Mouse (Mus musculus) liver, postnatal 0 days (tissue): ENCODE results near the gene Nfatc4. TPM values are rescaled to one million over a fixed set of nuclear protein-coding genes. Genes with fewer than 3 reads are reported as not detected.

ENCODE experiments used
- ATAC-seq: fragments of 200-750 bp; cut with Nextera tagmentation; 2 replicates; pipeline ENCODE4 v1.8.0; 2017; ENCODE audit warnings: mild to moderate bottlenecking, moderate library complexity
- DNase-seq: peaks from one replicate; pipeline ENCODE4 v3.0.0-alpha.2; 2016
- H3K27ac ChIP-seq: fragments of 300-500 bp; sonication (generic); 2 replicates; pipeline ENCODE4 v1.5.1; 2014; ENCODE audit warnings: antibody characterized with exemption, moderate library complexity, mild to moderate bottlenecking, low read depth
- H3K27me3 ChIP-seq: fragments of 300-500 bp; sonication (generic); 2 replicates; pipeline ENCODE4 v1.6.1; 2014; ENCODE audit warnings: low read length, control low read depth, mixed read lengths; ENCODE audit not compliant: insufficient read depth
- H3K36me3 ChIP-seq: fragments of 300-500 bp; sonication (generic); replicated peaks from 2 replicates; pipeline ENCODE4 v1.6.1; 2014; ENCODE audit warnings: mild to moderate bottlenecking, control low read depth, low read length, moderate library complexity, mixed read lengths; ENCODE audit not compliant: insufficient read depth
- H3K4me1 ChIP-seq: fragments of 300-500 bp; sonication (generic); 2 replicates; pipeline ENCODE4 v1.6.1; 2014; ENCODE audit warnings: antibody characterized with exemption, mild to moderate bottlenecking, control low read depth; ENCODE audit not compliant: insufficient read depth
- H3K4me2 ChIP-seq: fragments of 300-500 bp; sonication (generic); 2 replicates; pipeline ENCODE4 v1.6.1; 2014; ENCODE audit warnings: low read depth, mild to moderate bottlenecking, low read length, moderate library complexity, mixed read lengths
- H3K4me3 ChIP-seq: fragments of 300-500 bp; sonication (generic); 2 replicates; pipeline ENCODE4 v1.5.1; 2014; ENCODE audit warnings: low read depth, low read length
- H3K9ac ChIP-seq: fragments of 300-500 bp; sonication (generic); replicated peaks from 2 replicates; pipeline ENCODE4 v1.6.1; 2014; ENCODE audit warnings: mild to moderate bottlenecking, moderate library complexity
- H3K9me3 ChIP-seq: fragments of 300-500 bp; sonication (generic); 2 replicates; pipeline ENCODE4 v1.6.1; 2016; ENCODE audit warnings: mild to moderate bottlenecking, control low read depth, low read length, mixed read lengths
- CTCF ChIP-seq: sonication (generic); IDR thresholded peaks from 2 replicates; pipeline ENCODE4 v1.5.1; 2016; ENCODE audit warnings: antibody characterized with exemption, low read depth
- EP300 ChIP-seq: IDR thresholded peaks from 2 replicates; pipeline ENCODE4 v1.6.1; 2016; ENCODE audit warnings: antibody characterized with exemption, low read depth, mild to moderate bottlenecking
- WGBS: fragments of 180-500 bp; shearing (Covaris S2); extraction: QIAGEN DNeasy Blood & Tissue Kit; methylation state at CpG from one replicate; pipeline ENCODE4 v1.1.7; 2014; ENCODE audit not compliant: insufficient replicate concordance; 5-methylcytosine and 5-hydroxymethylcytosine counted together
- polyA plus RNA-seq: library from polyadenylated mRNA; unstranded; fragments of >200 nt; fragmentation: Nextera tagmentation; extraction: Ambion mirVana; gene quantifications from 2 replicates; pipeline ENCODE4 v1.2.1, GENCODE M21; 2015

Nfatc4 gene
- polyA plus RNA-seq = 0.41 and 0.63 TPM in 2 replicates

DNA sequence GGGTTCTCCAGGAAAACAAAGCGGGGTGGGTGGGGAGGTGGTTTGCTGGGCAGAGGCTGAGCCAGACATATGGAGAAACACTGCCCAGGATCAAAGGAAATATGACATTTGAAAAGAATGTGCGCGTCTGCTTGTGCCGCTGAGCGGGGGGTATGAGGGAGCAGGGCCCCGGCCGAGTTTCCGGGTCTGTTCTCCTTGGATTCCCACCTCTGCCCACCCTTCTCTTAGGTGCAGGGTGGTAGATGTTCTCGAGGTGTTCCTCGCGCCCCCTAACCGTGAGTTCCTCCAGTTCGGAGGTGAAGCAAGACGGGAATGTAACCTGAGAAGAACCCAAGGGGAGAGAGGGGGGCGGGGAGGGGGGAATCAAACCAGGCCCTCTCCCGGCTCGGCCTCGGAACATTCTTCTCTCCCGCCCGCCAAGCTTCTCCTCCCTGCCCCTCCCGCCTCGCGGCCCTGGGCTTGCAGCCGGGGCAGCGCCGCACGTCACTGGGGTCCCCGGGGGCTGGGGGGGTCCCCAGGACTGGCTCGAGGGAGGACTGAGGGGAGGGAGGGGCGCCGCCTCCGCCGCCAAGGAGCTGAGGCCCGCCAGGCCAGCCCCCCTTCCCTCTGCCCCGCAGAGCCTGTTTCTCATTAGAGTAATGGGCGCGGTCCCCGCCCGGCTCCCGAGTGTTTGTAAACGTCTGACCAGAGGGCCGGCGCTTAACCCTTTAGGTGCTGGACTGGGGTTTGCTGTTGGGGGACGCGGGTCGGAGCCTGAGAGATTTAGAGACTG lies at the start of gene Nfatc4:
TSS of gene Nfatc4 (plus strand) at position 154 of the 772 bp plus-strand sequence.
- H3K4me2 ChIP-seq = peak within 1 kb of the TSS; percentile 95
- peak; percentile 35 for ATAC-seq
- no peaks in the 10 kb centered on the region for H3K9me3 ChIP-seq
- peak; percentile 49 for DNase-seq
- WGBS = 3% methylated on average over 38 of the region's 46 CpGs
- H3K4me3 ChIP-seq = peak within 1 kb of the TSS; percentile 61
- no peaks in the 10 kb centered on the region for H3K36me3 ChIP-seq
- peak within 1 kb of the TSS; percentile 52; the same call in 1 of the 2 replicates for H3K27ac ChIP-seq
- peak within 1 kb of the TSS; percentile 69 for H3K9ac ChIP-seq
- H3K4me1 ChIP-seq = peaks cover 15% of the 10 kb centered on the region
- no peak for TF ChIP-seq EP300
- TF ChIP-seq CTCF = no peak
- H3K27me3 ChIP-seq = peaks cover 47% of the 10 kb centered on the region

DNA sequence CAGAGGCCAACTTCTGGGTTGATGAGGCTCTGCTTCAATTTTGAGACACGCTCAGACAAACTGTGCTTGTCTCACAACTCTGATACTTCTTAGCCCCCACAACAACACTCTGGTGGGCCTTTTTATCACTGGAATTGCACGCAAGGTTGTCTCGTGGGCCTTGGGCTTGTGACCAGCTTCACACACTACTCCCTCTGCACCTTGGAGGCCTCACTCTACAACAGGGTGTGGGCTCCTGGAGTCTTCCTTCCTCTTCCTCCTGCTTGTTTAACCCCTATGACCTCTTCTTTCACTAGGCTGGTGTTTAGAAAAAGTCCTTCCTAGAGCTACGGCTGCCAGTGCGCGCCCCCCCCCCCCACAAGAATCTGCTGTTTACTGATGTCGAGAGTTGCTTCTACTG lies 46.2 kb upstream of the Nfatc4 start:
- Histone ChIP-seq H3K4me2 (no peak overlapping the region), H3K27ac (no peak overlapping the region), H3K36me3 (no peaks in the 10 kb centered on the region), H3K9me3 (no peaks in the 10 kb centered on the region), H3K9ac (no peak overlapping the region), H3K4me3 (no peak overlapping the region), H3K27me3 (peaks cover 3% of the 10 kb centered on the region; the same call in 1 of the 2 replicates), H3K4me1 (peaks cover 10% of the 10 kb centered on the region; the same call in 1 of the 2 replicates)
- TF ChIP-seq CTCF = no peak
- no peak for TF ChIP-seq EP300
- DNase-seq (no peak), ATAC-seq (no peak)
- 42% methylated on average over 7 of the region's 7 CpGs for WGBS

DNA sequence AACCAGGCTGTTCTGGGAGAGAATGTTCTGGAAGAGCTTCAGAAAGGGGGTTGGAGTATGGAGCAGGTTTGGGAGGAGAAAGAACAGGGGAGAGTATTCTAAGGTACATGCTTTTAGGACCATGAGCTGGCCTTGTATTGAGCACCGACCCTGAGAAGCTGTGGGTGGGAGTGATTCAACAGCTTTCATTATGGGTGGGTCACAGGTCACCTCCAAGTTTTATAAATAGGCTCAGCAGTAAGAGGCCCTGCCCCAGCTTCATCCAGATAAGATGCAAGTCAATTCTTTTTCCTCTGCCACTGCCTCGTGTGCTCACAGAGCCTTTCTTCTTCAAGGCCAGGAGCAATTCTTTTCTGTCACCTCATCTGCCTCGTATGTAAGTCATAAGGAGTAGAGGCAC lies 45.8 kb upstream of the Nfatc4 start:
- H3K9me3 ChIP-seq = no peaks in the 10 kb centered on the region
- H3K4me1 ChIP-seq = peaks cover 10% of the 10 kb centered on the region; the same call in 1 of the 2 replicates
- H3K36me3 ChIP-seq = no peaks in the 10 kb centered on the region
- DNase-seq (no peak), ATAC-seq (no peak)
- H3K27ac ChIP-seq = no peak overlapping the region
- H3K4me3 ChIP-seq = no peak overlapping the region
- TF ChIP-seq CTCF = no peak
- TF ChIP-seq EP300 = no peak
- peaks cover 6% of the 10 kb centered on the region for H3K27me3 ChIP-seq
- 27% methylated on average over 3 of the region's 3 CpGs for WGBS
- no peak overlapping the region for H3K4me2 ChIP-seq
- no peak overlapping the region for H3K9ac ChIP-seq

DNA sequence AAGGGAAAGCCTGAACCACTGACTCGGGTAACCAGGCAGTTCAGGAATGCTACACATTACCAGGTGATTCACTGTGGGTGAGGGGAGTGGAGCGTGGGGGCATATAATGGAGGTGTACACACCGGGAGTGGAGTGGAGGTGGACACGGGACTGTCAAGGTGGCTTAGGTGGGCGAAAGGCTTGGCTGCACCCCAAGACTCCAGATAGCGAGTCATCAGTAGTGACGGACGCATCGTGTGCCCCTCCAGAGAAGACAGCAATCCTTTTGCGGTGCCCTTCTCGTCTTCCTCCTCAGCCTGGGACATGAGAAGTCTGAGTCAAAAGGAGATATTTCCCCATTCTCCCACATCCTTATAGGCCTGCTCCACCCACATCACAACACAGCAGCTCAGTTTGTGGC lies 45.1 kb upstream of the Nfatc4 start:
- 78% methylated on average over 11 of the region's 11 CpGs for WGBS

DNA sequence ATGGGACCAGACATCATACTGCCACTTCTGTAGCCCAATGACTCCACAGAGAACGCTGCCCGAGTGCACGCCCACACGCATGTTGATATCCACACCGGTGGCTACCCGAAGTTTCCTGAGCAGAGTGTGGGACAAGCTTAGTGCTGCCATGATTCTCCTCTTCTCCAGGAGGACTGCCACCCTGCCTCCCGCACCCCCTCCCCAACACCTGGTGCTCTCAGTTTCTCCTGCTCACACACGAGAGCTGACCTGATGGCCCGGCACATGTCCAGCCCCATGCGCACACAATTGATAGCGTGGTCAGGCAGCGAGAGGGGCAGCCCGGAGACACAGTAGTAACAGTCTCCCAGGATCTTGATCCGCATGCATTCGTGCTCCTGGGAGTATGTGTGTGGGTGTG lies 44.3 kb upstream of the Nfatc4 start:
- Histone ChIP-seq H3K9ac (no peak overlapping the region), H3K27ac (no peak overlapping the region), H3K4me3 (no peak overlapping the region), H3K36me3 (no peaks in the 10 kb centered on the region), H3K9me3 (no peaks in the 10 kb centered on the region), H3K27me3 (peaks cover 21% of the 10 kb centered on the region), H3K4me1 (peaks cover 10% of the 10 kb centered on the region; the same call in 1 of the 2 replicates), H3K4me2 (no peak overlapping the region)
- TF ChIP-seq EP300 (no peak), CTCF (no peak)
- WGBS = 80% methylated on average over 15 of the region's 15 CpGs
- no peak for DNase-seq
- ATAC-seq = no peak

More for the DNA sequence above, 45.1 kb upstream of the Nfatc4 start:
- TF ChIP-seq CTCF (no peak), EP300 (no peak)
- Histone ChIP-seq H3K9ac (no peak overlapping the region), H3K4me1 (peaks cover 10% of the 10 kb centered on the region; the same call in 1 of the 2 replicates), H3K27ac (no peak overlapping the region), H3K27me3 (peaks cover 12% of the 10 kb centered on the region), H3K4me3 (no peak overlapping the region), H3K4me2 (no peak overlapping the region), H3K36me3 (no peaks in the 10 kb centered on the region), H3K9me3 (no peaks in the 10 kb centered on the region)
- DNase-seq (no peak), ATAC-seq (no peak)

DNA sequence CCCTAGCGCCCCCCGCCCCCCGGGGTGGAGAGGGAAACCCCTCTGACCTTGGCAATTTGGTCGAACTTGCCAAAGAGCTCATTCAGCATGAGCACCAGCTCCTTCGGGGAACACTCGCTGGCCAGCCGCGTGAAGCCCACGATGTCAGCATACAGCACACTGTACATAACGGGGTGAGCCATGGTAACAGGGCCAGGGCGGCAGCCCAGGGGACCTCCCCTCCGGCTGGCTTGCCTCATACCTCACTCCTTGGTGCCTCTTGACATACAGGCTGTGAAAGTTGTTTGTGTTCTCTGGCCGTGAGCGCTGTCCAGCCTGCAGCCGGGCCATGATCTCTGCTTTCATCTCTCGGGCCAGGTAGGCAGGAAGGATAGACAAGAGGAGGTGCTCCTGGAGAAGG lies 43.3 kb upstream of the Nfatc4 start:
- TF ChIP-seq CTCF (no peak), EP300 (no peak)
- H3K9ac ChIP-seq = no peak overlapping the region
- no peaks in the 10 kb centered on the region for H3K36me3 ChIP-seq
- no peaks in the 10 kb centered on the region for H3K9me3 ChIP-seq
- no peak overlapping the region for H3K4me2 ChIP-seq
- H3K4me1 ChIP-seq = peaks cover 10% of the 10 kb centered on the region; the same call in 1 of the 2 replicates
- no peak overlapping the region for H3K4me3 ChIP-seq
- ATAC-seq (no peak), DNase-seq (no peak)
- WGBS = 64% methylated on average over 16 of the region's 16 CpGs
- peaks cover 27% of the 10 kb centered on the region for H3K27me3 ChIP-seq
- no peak overlapping the region for H3K27ac ChIP-seq
